Mouse (Mus musculus) lung, postnatal 0 days (tissue): ENCODE results near the gene Mapk1ip1l. TPM values are rescaled to one million over a fixed set of nuclear protein-coding genes. Genes with fewer than 3 reads are reported as not detected.
A peak's percentile ranks its signal among the peaks of the same experiment; 100 is the strongest.
"Not testable (repeated sequence)": the region's sequence is repeated elsewhere in the genome, so short reads cannot be mapped to it uniquely, and the experiment has no call there.

Source experiments
- ATAC-seq: fragments of 200-750 bp; cut with Nextera tagmentation; 2 replicates; pipeline ENCODE4 v1.8.0; 2017; ENCODE audit warnings: moderate library complexity
- DNase-seq: peaks from one replicate; pipeline ENCODE4 v3.0.0-alpha.2; 2016; ENCODE audit warnings: low spot score
- H3K27ac ChIP-seq: fragments of 300-500 bp; sonication (generic); 2 replicates; pipeline ENCODE4 v1.5.1; 2014; ENCODE audit warnings: antibody characterized with exemption, mild to moderate bottlenecking, low read length, mixed read lengths
- H3K27me3 ChIP-seq: fragments of 300-500 bp; sonication (generic); replicated peaks from 2 replicates; pipeline ENCODE4 v1.6.1; 2014; ENCODE audit warnings: low read length, mixed read lengths; ENCODE audit not compliant: insufficient read depth
- H3K36me3 ChIP-seq: fragments of 300-500 bp; sonication (generic); 2 replicates; pipeline ENCODE4 v1.6.1; 2014; ENCODE audit warnings: low read length, mixed read lengths; ENCODE audit not compliant: insufficient read depth
- H3K4me1 ChIP-seq: fragments of 300-500 bp; sonication (generic); 2 replicates; pipeline ENCODE4 v1.6.1; 2014; ENCODE audit warnings: antibody characterized with exemption, low read depth, low read length, mixed read lengths; ENCODE audit not compliant: insufficient read depth
- H3K4me2 ChIP-seq: fragments of 300-500 bp; sonication (generic); replicated peaks from 2 replicates; pipeline ENCODE4 v1.6.1; 2014; ENCODE audit warnings: low read depth, mild to moderate bottlenecking, low read length, moderate library complexity, mixed read lengths
- H3K4me3 ChIP-seq: fragments of 300-500 bp; sonication (generic); 2 replicates; pipeline ENCODE4 v1.5.1; 2014; ENCODE audit warnings: low read depth, low read length
- H3K9ac ChIP-seq: fragments of 300-500 bp; sonication (generic); replicated peaks from 2 replicates; pipeline ENCODE4 v1.6.1; 2014; ENCODE audit warnings: low read depth, mild to moderate bottlenecking
- H3K9me3 ChIP-seq: fragments of 300-500 bp; sonication (generic); 2 replicates; pipeline ENCODE4 v1.6.1; 2016; ENCODE audit warnings: low read length, mixed read lengths
- CTCF ChIP-seq: IDR thresholded peaks from 2 replicates; pipeline ENCODE4 v1.5.1; 2016; ENCODE audit warnings: antibody characterized with exemption, mild to moderate bottlenecking
- EP300 ChIP-seq: IDR thresholded peaks from 2 replicates; pipeline ENCODE4 v1.6.1; 2016; ENCODE audit warnings: antibody characterized with exemption, mild to moderate bottlenecking, control low read depth
- WGBS: fragments of 180-500 bp; shearing (Covaris S2); extraction: QIAGEN DNeasy Blood & Tissue Kit; methylation state at CpG from one replicate; pipeline ENCODE4 v1.1.7; 2014; 5-methylcytosine and 5-hydroxymethylcytosine counted together
- polyA plus RNA-seq: library from polyadenylated mRNA; unstranded; fragments of >200 nt; fragmentation: Nextera tagmentation; extraction: Ambion mirVana; gene quantifications from 2 replicates; pipeline ENCODE4 v1.2.1, GENCODE M21; 2015

The Mapk1ip1l gene
- polyA plus RNA-seq, 1 experiment from 2014 or later, result 19.9 TPM

GRCm38 (mm10) chr14:47309061-47309460, 11.0 kb downstream of the Mapk1ip1l start:
- no peaks in the 10 kb centered on the region; the same call in 1 of the 2 replicates for H3K4me1 ChIP-seq
- H3K9ac ChIP-seq, result no peak overlapping the region
- 50% methylated on average over 1 of the region's 1 CpGs for WGBS
- H3K4me2 ChIP-seq, result no peak overlapping the region
- no peaks in the 10 kb centered on the region for H3K27me3 ChIP-seq
- peak; percentile 61 for ATAC-seq
- H3K4me3 ChIP-seq, result no peak overlapping the region
- no peaks in the 10 kb centered on the region for H3K9me3 ChIP-seq
- DNase-seq, result peak; percentile 37
- H3K27ac ChIP-seq, result no peak overlapping the region
- no peak for TF ChIP-seq CTCF
- no peak for TF ChIP-seq EP300
- H3K36me3 ChIP-seq, result peaks cover 15% of the 10 kb centered on the region; the same call in 1 of the 2 replicates

- H3K27me3 ChIP-seq, result no peaks in the 10 kb centered on the region
- no peak for TF ChIP-seq EP300
- TF ChIP-seq CTCF, result no peak
- H3K27ac ChIP-seq, result no peak overlapping the region
- H3K4me2 ChIP-seq, result no peak overlapping the region
- DNase-seq, result no peak
- H3K4me1 ChIP-seq, result no peaks in the 10 kb centered on the region
- H3K9me3 ChIP-seq, result no peaks in the 10 kb centered on the region
- WGBS, result 93% methylated on average over 18 of the region's 18 CpGs
- H3K4me3 ChIP-seq, result no peak overlapping the region
- ATAC-seq, result no peak
- no peak overlapping the region for H3K9ac ChIP-seq
- peaks cover 19% of the 10 kb centered on the region; the same call in 1 of the 2 replicates for H3K36me3 ChIP-seq
Measured at GRCm38 (mm10) chr14:47310342-47311181, 12.5 kb downstream of the Mapk1ip1l start.

- Histone ChIP-seq H3K27me3 (no peaks in the 10 kb centered on the region), H3K27ac (no peak overlapping the region), H3K36me3 (0 out of 2 replicates have a peak, but pooled peaks cover 4% of the 10 kb centered on the region), H3K4me1 (no peaks in the 10 kb centered on the region), H3K4me3 (no peak overlapping the region), H3K4me2 (no peak overlapping the region), H3K9ac (no peak overlapping the region), H3K9me3 (no peaks in the 10 kb centered on the region)
- 79% methylated on average over 5 of the region's 5 CpGs for WGBS
- no peak for ATAC-seq
- DNase-seq, result no peak
- no peak for TF ChIP-seq CTCF
- no peak for TF ChIP-seq EP300
Measured at GRCm38 (mm10) chr14:47319362-47319761, 21.3 kb downstream of the Mapk1ip1l start.

- 89% methylated on average over 7 of the region's 8 CpGs for WGBS
- not testable (repeated sequence) for ATAC-seq, H3K9ac ChIP-seq
Measured at GRCm38 (mm10) chr14:47321581-47321980, 23.5 kb downstream of the Mapk1ip1l start.

GRCm38 (mm10) chr14:47325965-47326761, 28.1 kb downstream of the Mapk1ip1l start:
- Histone ChIP-seq H3K36me3 (no peaks in the 10 kb centered on the region), H3K27me3 (no peaks in the 10 kb centered on the region), H3K9me3 (no peaks in the 10 kb centered on the region), H3K27ac (no peak overlapping the region), H3K4me1 (no peaks in the 10 kb centered on the region), H3K4me3 (no peak overlapping the region), H3K4me2 (no peak overlapping the region), H3K9ac (no peak overlapping the region)
- 85% methylated on average over 9 of the region's 9 CpGs for WGBS
- no peak for ATAC-seq
- DNase-seq, result no peak
- TF ChIP-seq CTCF (no peak), EP300 (no peak)

More at GRCm38 (mm10) chr14:47321581-47321980, 23.5 kb downstream of the Mapk1ip1l start:
- not testable (repeated sequence) for H3K27me3 ChIP-seq, H3K4me2 ChIP-seq, H3K27ac ChIP-seq, H3K9me3 ChIP-seq, H3K4me1 ChIP-seq, H3K36me3 ChIP-seq, DNase-seq, H3K4me3 ChIP-seq

GRCm38 (mm10) chr14:47327347-47327746, 29.3 kb downstream of the Mapk1ip1l start:
- Histone ChIP-seq H3K27me3 (no peaks in the 10 kb centered on the region), H3K4me2 (no peak overlapping the region), H3K9ac (no peak overlapping the region), H3K36me3 (no peaks in the 10 kb centered on the region), H3K4me1 (no peaks in the 10 kb centered on the region), H3K27ac (no peak overlapping the region), H3K4me3 (no peak overlapping the region), H3K9me3 (no peaks in the 10 kb centered on the region)
- WGBS, result 89% methylated on average over 5 of the region's 5 CpGs
- ATAC-seq (peak; percentile 30; the same call in 1 of the 2 replicates), DNase-seq (no peak)
- TF ChIP-seq CTCF, result no peak
- TF ChIP-seq EP300, result no peak
